Mouse (Mus musculus): Measurements from ENCODE around the gene Olfr807. TPM values are rescaled to one million over a fixed set of nuclear protein-coding genes. Genes with fewer than 3 reads are reported as not detected.

Gene Olfr807
- polyA plus RNA-seq (2015; fragmentation: Nextera tagmentation; extraction: Ambion mirVana), result not detected in 2 replicates

GRCm38 (mm10) chr10:129757693-129758092 lies at the start of gene Olfr807:
TSS of gene Olfr807 (minus strand) at chr10:129757793.
- H3K4me2 ChIP-seq, result no peak within 1 kb of the TSS
- no peak within 1 kb of the TSS for H3K9ac ChIP-seq
- H3K4me3 ChIP-seq, result no peak within 1 kb of the TSS
- no peak within 1 kb of the TSS for H3K27ac ChIP-seq
- no peaks in the 10 kb centered on the region for H3K9me3 ChIP-seq
- H3K36me3 ChIP-seq, result no peaks in the 10 kb centered on the region
- 91% methylated on average over 1 of the region's 1 CpGs for WGBS
- H3K27me3 ChIP-seq, result no peaks in the 10 kb centered on the region
- no peak for ATAC-seq (ENCODE audit: insufficient number of reproducible peaks, insufficient read depth, low FRiP score, low TSS enrichment, low read depth)
- H3K4me1 ChIP-seq, result no peaks in the 10 kb centered on the region

- ATAC-seq (ENCODE audit: insufficient number of reproducible peaks, insufficient read depth, low FRiP score, low TSS enrichment, low read depth), result no peak
- no peaks in the 10 kb centered on the region for H3K4me1 ChIP-seq
- H3K4me3 ChIP-seq, result no peak within 1 kb of the TSS
- no peak within 1 kb of the TSS for H3K9ac ChIP-seq
- no peaks in the 10 kb centered on the region for H3K9me3 ChIP-seq
- WGBS, result 84% methylated on average over 4 of the region's 4 CpGs
- H3K27ac ChIP-seq, result no peak within 1 kb of the TSS
- no peaks in the 10 kb centered on the region for H3K36me3 ChIP-seq
- no peaks in the 10 kb centered on the region for H3K27me3 ChIP-seq
- H3K4me2 ChIP-seq, result no peak within 1 kb of the TSS
Observed at GRCm38 (mm10) chr10:129804296-129804695, 46.7 kb upstream of the Olfr807 start, which contains the start of gene Olfr811. TSS of gene Olfr811 (minus strand) at chr10:129804396.

GRCm38 (mm10) chr10:129794817-129795216 lies 37.2 kb upstream of the Olfr807 start, which contains the start of gene Olfr810:
TSS of gene Olfr810 (minus strand) at chr10:129794917.
- H3K9ac ChIP-seq, result no peak within 1 kb of the TSS
- ATAC-seq (ENCODE audit: insufficient number of reproducible peaks, insufficient read depth, low FRiP score, low TSS enrichment, low read depth), result no peak

GRCm38 (mm10) chr10:129778123-129778522 lies 20.5 kb upstream of the Olfr807 start:
- H3K4me1 ChIP-seq, result no peaks in the 10 kb centered on the region
- H3K4me2 ChIP-seq, result no peak overlapping the region
- no peak overlapping the region for H3K27ac ChIP-seq
- H3K9me3 ChIP-seq, result no peaks in the 10 kb centered on the region
- H3K9ac ChIP-seq, result no peak overlapping the region
- no peak for ATAC-seq (ENCODE audit: insufficient number of reproducible peaks, insufficient read depth, low FRiP score, low TSS enrichment, low read depth)
- H3K36me3 ChIP-seq, result no peaks in the 10 kb centered on the region
- no peak overlapping the region for H3K4me3 ChIP-seq
- H3K27me3 ChIP-seq, result no peaks in the 10 kb centered on the region

More at GRCm38 (mm10) chr10:129794817-129795216, 37.2 kb upstream of the Olfr807 start, which contains the start of gene Olfr810:
- Histone ChIP-seq H3K27ac (no peak within 1 kb of the TSS), H3K9me3 (no peaks in the 10 kb centered on the region), H3K4me2 (no peak within 1 kb of the TSS), H3K4me3 (no peak within 1 kb of the TSS), H3K4me1 (no peaks in the 10 kb centered on the region), H3K27me3 (no peaks in the 10 kb centered on the region), H3K36me3 (no peaks in the 10 kb centered on the region)

- no peak for ATAC-seq (ENCODE audit: insufficient number of reproducible peaks, insufficient read depth, low FRiP score, low TSS enrichment, low read depth)
- H3K9ac ChIP-seq, result no peak within 1 kb of the TSS
- no peaks in the 10 kb centered on the region for H3K36me3 ChIP-seq
- H3K4me1 ChIP-seq, result no peaks in the 10 kb centered on the region
- H3K4me3 ChIP-seq, result no peak within 1 kb of the TSS
- H3K9me3 ChIP-seq, result no peaks in the 10 kb centered on the region
- no peak within 1 kb of the TSS for H3K27ac ChIP-seq
- H3K4me2 ChIP-seq, result no peak within 1 kb of the TSS
- no peaks in the 10 kb centered on the region for H3K27me3 ChIP-seq
Observed at GRCm38 (mm10) chr10:129774338-129774737, 16.7 kb upstream of the Olfr807 start, which contains the start of gene Olfr809. TSS of gene Olfr809 (plus strand) at chr10:129774638.

GRCm38 (mm10) chr10:129765182-129765581 lies 7.6 kb upstream of the Olfr807 start, which contains the start of gene Olfr808:
TSS of gene Olfr808 (plus strand) at chr10:129765482.
- Histone ChIP-seq H3K27ac (no peak within 1 kb of the TSS), H3K4me3 (no peak within 1 kb of the TSS), H3K4me1 (no peaks in the 10 kb centered on the region), H3K4me2 (no peak within 1 kb of the TSS), H3K36me3 (no peaks in the 10 kb centered on the region), H3K9me3 (no peaks in the 10 kb centered on the region), H3K27me3 (no peaks in the 10 kb centered on the region), H3K9ac (no peak within 1 kb of the TSS)
- no peak for ATAC-seq (ENCODE audit: insufficient number of reproducible peaks, insufficient read depth, low FRiP score, low TSS enrichment, low read depth)
- WGBS, result 91% methylated on average over 1 of the region's 1 CpGs

- H3K36me3 ChIP-seq, result no peaks in the 10 kb centered on the region
Observed at GRCm38 (mm10) chr10:129741821-129742220, 15.8 kb downstream of the Olfr807 start, which contains the start of gene Olfr806. TSS of gene Olfr806 (minus strand) at chr10:129741921.

GRCm38 (mm10) chr10:129729275-129729674 lies 28.3 kb downstream of the Olfr807 start, which contains the start of gene Olfr805:
TSS of gene Olfr805 (minus strand) at chr10:129729375.
- no peaks in the 10 kb centered on the region for H3K9me3 ChIP-seq
- H3K9ac ChIP-seq, result no peak within 1 kb of the TSS
- ATAC-seq (ENCODE audit: insufficient number of reproducible peaks, insufficient read depth, low FRiP score, low TSS enrichment, low read depth), result no peak
- no peak within 1 kb of the TSS for H3K27ac ChIP-seq
- H3K36me3 ChIP-seq, result no peaks in the 10 kb centered on the region
- H3K4me3 ChIP-seq, result no peak within 1 kb of the TSS
- 95% methylated on average over 2 of the region's 2 CpGs for WGBS
- no peaks in the 10 kb centered on the region for H3K27me3 ChIP-seq
- no peaks in the 10 kb centered on the region for H3K4me1 ChIP-seq
- H3K4me2 ChIP-seq, result no peak within 1 kb of the TSS

More at GRCm38 (mm10) chr10:129741821-129742220, 15.8 kb downstream of the Olfr807 start, which contains the start of gene Olfr806:
- no peaks in the 10 kb centered on the region for H3K4me1 ChIP-seq
- no peak within 1 kb of the TSS for H3K9ac ChIP-seq
- ATAC-seq (ENCODE audit: insufficient number of reproducible peaks, insufficient read depth, low FRiP score, low TSS enrichment, low read depth), result no peak
- H3K4me2 ChIP-seq, result no peak within 1 kb of the TSS
- H3K27me3 ChIP-seq, result no peaks in the 10 kb centered on the region
- no peak within 1 kb of the TSS for H3K4me3 ChIP-seq
- no peaks in the 10 kb centered on the region for H3K9me3 ChIP-seq
- H3K27ac ChIP-seq, result no peak within 1 kb of the TSS

Small RNA genes within 50 kb of the gene (microRNA-seq; reads per million reads assigned to microRNA genes)
- not detected for gene Gm24485

Other genes starting within 250 kb of the Olfr807 start
- gene Olfr791, start 236.0 kb downstream of the Olfr807 start, polyA plus RNA-seq (2015; fragmentation: Nextera tagmentation; extraction: Ambion mirVana), result not detected in 2 replicates
- gene Olfr792, start 218.6 kb downstream of the Olfr807 start, polyA plus RNA-seq (2015; fragmentation: Nextera tagmentation; extraction: Ambion mirVana), result not detected in 2 replicates
- gene Olfr794, start 190.1 kb downstream of the Olfr807 start, polyA plus RNA-seq (2015; fragmentation: Nextera tagmentation; extraction: Ambion mirVana), result not detected in 2 replicates
- gene Olfr796, start 145.2 kb downstream of the Olfr807 start, polyA plus RNA-seq (2015; fragmentation: Nextera tagmentation; extraction: Ambion mirVana), result not detected in 2 replicates
- not detected in 2 replicates for gene Olfr798, start 129.9 kb downstream of the Olfr807 start, polyA plus RNA-seq (2015; fragmentation: Nextera tagmentation; extraction: Ambion mirVana)
- gene Olfr799, start 120.3 kb downstream of the Olfr807 start, polyA plus RNA-seq (2015; fragmentation: Nextera tagmentation; extraction: Ambion mirVana), result not detected in 2 replicates
- not detected in 2 replicates for gene Olfr800, start 100.1 kb downstream of the Olfr807 start, polyA plus RNA-seq (2015; fragmentation: Nextera tagmentation; extraction: Ambion mirVana)
- gene Olfr801, start 83.9 kb downstream of the Olfr807 start, polyA plus RNA-seq (2015; fragmentation: Nextera tagmentation; extraction: Ambion mirVana), result not detected in 2 replicates
- gene Olfr802, start 69.6 kb downstream of the Olfr807 start, polyA plus RNA-seq (2015; fragmentation: Nextera tagmentation; extraction: Ambion mirVana), result not detected in 2 replicates
- gene Olfr803, start 63.5 kb downstream of the Olfr807 start, polyA plus RNA-seq (2015; fragmentation: Nextera tagmentation; extraction: Ambion mirVana), result not detected in 2 replicates
- not detected in 2 replicates for gene Olfr804, start 54.6 kb downstream of the Olfr807 start, polyA plus RNA-seq (2015; fragmentation: Nextera tagmentation; extraction: Ambion mirVana)
- gene Olfr805, start 28.4 kb downstream of the Olfr807 start, polyA plus RNA-seq (2015; fragmentation: Nextera tagmentation; extraction: Ambion mirVana), result not detected in 2 replicates
- not detected in 2 replicates for gene Olfr806, start 15.9 kb downstream of the Olfr807 start, polyA plus RNA-seq (2015; fragmentation: Nextera tagmentation; extraction: Ambion mirVana)
- not detected in 2 replicates for gene Olfr808, start 7.7 kb upstream of the Olfr807 start, polyA plus RNA-seq (2015; fragmentation: Nextera tagmentation; extraction: Ambion mirVana)
- not detected in 2 replicates for gene Olfr809, start 16.8 kb upstream of the Olfr807 start, polyA plus RNA-seq (2015; fragmentation: Nextera tagmentation; extraction: Ambion mirVana)
- gene Olfr810, start 37.1 kb upstream of the Olfr807 start, polyA plus RNA-seq (2015; fragmentation: Nextera tagmentation; extraction: Ambion mirVana), result 0.06 TPM in 1 of 2 replicates, not detected in the other
- gene Olfr811, start 46.6 kb upstream of the Olfr807 start, polyA plus RNA-seq (2015; fragmentation: Nextera tagmentation; extraction: Ambion mirVana), result not detected in 2 replicates
- not detected in 2 replicates for gene Olfr812, start 88.3 kb upstream of the Olfr807 start, polyA plus RNA-seq (2015; fragmentation: Nextera tagmentation; extraction: Ambion mirVana)
- gene Olfr813, start 97.6 kb upstream of the Olfr807 start, polyA plus RNA-seq (2015; fragmentation: Nextera tagmentation; extraction: Ambion mirVana), result 0.18 TPM in 1 of 2 replicates, not detected in the other
- not detected in 2 replicates for gene Olfr814, start 122.1 kb upstream of the Olfr807 start, polyA plus RNA-seq (2015; fragmentation: Nextera tagmentation; extraction: Ambion mirVana)
- gene Olfr815, start 148.1 kb upstream of the Olfr807 start, polyA plus RNA-seq (2015; fragmentation: Nextera tagmentation; extraction: Ambion mirVana), result not detected in 2 replicates
- not detected in 2 replicates for gene Olfr816, start 157.8 kb upstream of the Olfr807 start, polyA plus RNA-seq (2015; fragmentation: Nextera tagmentation; extraction: Ambion mirVana)
- not detected in 2 replicates for gene Olfr818, start 191.3 kb upstream of the Olfr807 start, polyA plus RNA-seq (2015; fragmentation: Nextera tagmentation; extraction: Ambion mirVana)
- gene Olfr819, start 209.5 kb upstream of the Olfr807 start, polyA plus RNA-seq (2015; fragmentation: Nextera tagmentation; extraction: Ambion mirVana), result not detected in 2 replicates
- gene Olfr247, start 218.3 kb upstream of the Olfr807 start, polyA plus RNA-seq (2015; fragmentation: Nextera tagmentation; extraction: Ambion mirVana), result not detected in 2 replicates
- gene Gm10310, start 227.3 kb upstream of the Olfr807 start, polyA plus RNA-seq (2015; fragmentation: Nextera tagmentation; extraction: Ambion mirVana), result not detected in 2 replicates

All from embryonic facial prominence, embryonic 13.5 days (tissue).